Mouse (Mus musculus): Measurements from ENCODE around the gene Wwc1.
A peak's percentile ranks its signal among the peaks of the same experiment; 100 is the strongest.

Wwc1 gene

DNA sequence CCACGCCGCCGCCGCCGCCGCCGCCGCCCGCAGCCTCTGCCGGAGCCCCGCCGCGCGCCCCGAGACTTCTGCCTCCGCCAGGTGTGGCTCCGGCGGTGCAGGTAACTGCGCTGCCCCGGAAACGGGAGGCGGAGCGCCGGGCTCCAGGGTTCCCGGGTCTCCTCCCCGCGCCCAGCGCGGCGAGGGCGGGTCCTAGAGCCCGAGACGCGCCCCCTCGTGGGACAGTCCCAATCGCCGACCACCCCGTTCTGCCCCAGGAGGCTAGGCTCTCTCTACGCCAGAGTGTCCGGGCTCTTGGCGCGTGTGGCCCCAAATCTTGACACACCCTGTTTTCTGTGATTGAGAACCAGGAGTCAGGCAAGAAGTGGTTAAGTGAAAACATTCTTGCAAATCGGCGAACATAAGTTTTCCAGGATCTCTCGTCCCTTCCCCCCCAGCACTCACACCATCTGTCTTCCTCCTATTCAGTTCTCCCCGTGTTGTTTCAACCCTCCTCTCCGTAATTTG lies at the start of gene Wwc1:
Gene Wwc1, minus strand, starts transcription at position 117 of the 507 bp plus-strand sequence.
- DNase-seq (ENCODE audit: low read depth, low spot score) = peak; percentile 78

DNA sequence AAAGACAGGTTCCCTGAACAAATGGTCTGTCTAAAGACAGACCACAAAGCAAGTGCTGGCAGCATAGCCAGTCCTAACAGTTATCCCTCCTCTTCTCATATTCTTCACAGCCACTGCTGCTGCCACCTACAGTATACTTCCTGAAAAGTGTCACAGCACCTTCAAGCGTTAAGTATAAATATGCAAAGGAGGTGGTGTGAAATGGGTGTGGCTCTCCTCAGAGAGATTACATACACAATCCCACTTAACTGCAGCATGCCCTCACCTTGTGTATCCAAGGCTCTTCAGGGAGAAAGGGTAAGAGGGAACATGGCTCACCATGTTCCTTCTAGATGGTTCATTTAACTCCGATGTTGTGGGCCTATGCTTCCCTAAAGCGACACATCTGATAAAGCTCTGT lies 39.7 kb upstream of the Wwc1 start:
- no peak for DNase-seq (ENCODE audit: low read depth, low spot score)

DNA sequence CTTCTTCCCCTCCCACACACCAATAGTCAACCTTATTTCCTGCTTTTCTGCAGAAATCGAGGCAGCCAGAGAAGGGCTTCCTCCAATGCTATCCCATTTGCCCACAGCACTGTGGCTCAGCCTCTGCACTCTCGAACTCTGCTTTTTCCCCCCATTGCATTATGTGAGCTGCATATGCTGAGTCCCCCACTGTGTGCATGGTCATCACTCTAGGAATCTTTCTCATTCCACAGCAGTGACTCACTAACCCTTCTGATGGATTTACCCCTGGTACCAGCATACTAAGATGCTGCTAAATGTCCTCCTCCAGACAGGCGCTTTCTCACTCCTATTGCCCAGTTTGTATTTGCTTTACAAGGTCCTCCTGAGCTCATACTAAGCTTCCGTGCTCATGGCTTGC lies 32.9 kb upstream of the Wwc1 start:
- no peak for DNase-seq (ENCODE audit: low read depth, low spot score)

DNA sequence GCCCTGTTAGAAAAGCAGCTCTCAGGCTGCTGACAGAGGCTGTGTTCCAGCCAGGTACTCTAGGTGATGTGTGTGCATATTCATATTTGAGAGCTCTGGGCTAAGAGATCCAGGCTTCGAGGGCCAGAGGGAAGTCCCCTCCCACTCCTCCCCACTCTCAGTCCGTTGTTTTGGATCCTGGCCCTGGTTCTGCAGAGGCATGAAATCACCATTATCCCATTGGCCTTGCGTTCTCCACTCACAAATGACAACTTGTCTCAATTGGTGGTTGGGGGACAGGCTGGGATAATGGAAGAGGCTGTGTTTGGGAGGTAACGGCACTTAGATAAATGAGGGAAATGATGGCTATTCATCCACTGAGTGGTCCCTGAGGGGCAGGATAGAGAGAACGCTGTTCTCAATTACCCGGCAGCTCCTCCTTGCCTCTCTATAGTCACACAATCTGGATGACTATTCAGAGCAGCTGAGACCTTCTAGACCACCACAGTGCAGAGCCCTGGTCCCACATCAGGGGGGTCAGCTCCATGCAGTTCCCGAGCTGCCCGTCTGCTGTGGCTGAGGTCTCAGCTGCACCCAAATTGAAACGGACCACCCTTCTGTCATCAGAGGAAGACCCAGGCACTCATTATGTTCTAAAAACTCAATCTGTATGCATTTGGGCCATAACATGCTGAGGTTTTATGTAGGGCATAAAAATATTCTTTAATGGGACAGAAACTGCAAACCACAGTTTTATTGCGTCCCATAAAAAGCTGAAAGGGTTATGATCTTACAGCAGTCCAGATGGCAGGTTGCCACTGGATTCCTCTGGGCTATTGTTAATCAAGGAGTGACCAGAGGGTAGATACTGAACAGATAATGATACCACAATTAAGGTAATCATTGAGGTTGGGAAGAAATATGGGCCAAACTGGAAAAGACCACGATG lies 29.2 kb upstream of the Wwc1 start:
- no peak for DNase-seq (ENCODE audit: low read depth, low spot score)

DNA sequence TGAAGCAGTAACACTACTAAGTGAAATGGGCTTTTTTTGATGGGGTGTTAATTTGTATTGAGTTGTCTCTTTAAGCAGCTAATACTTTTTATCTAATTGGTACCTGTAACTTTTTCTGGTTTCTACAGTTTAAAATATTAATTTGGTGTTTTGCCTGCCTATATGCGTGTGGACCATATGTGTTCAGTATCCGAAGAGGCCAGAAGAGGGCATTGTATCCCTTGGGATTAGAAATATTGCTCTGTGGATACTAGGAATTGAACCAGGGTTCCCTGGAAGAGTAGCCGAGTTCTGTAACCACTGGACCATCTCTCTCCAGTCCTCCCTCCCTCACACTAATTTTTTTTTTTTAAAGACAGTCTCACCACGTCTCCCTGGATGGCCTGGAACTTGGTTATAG lies 22.6 kb upstream of the Wwc1 start:
- DNase-seq (ENCODE audit: low read depth, low spot score) = peak; percentile 14

DNA sequence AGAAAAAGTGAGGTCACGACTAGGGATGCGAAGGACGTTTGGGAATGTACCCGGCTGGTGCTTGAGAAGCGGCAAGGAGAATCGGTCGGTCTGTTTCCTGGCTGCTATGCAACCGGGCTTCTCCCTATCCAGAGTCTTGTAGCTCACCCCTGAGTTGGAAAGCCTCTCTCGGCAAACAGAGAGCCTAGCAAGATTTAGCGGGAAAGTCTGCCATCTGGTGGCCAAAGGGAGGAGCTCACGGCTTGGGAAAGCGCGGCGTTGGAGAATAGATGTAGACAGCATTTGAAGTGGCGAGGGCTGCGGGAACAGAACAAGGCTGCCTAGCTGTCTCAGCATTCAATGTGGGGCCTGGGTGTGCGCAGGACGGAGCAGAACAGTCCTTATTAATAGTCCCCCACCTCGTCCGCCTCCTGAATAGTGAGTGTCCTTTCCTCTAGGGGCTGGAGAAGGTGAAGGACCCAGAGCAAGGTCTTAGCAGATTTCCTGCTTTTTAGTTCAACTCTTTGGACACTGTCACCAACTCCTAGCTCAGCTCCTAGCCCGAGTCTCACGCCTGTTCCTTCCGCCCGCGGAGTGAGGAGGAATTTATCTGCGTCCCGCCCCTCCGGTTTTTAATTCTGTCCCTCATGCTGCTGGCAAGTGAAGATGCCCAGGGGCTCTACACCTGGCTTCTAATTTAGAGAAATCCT lies 21.1 kb upstream of the Wwc1 start:
- peak; percentile 95 for DNase-seq (ENCODE audit: low read depth, low spot score)

DNA sequence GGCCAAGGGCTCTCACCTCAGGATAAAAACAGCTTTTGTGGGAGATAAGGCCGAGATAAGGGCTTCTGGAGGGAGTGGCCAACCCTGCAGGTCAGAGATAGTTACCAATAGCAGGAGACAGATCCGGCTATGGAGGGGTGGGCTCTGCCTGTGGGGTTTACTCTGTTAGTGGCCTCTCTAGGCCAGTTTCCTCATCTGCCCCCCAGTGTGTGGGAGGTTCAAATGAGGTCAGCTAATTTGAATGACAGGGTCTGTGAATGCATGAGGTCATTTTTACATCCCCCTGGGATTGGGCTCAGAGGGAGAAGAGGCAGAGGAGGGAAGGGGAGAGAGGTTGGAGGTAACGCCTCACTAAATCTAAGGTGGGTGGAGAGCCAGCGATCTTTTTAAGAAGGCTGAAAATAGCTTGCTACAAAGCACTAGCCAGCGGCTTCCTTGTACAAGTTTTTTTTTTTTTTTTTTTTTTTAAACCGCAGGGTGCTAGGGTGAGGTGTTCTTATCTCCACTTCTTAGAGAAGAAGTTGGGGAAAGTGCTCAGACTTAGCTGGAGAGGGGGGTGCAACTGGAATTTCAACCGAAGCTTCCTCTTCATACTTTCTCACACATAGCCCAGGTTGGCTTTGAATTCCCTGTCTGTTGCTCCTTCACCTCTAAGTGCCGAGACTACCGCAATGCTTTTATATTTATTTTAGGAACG lies 20.4 kb upstream of the Wwc1 start:
- DNase-seq (ENCODE audit: low read depth, low spot score) = no peak

DNA sequence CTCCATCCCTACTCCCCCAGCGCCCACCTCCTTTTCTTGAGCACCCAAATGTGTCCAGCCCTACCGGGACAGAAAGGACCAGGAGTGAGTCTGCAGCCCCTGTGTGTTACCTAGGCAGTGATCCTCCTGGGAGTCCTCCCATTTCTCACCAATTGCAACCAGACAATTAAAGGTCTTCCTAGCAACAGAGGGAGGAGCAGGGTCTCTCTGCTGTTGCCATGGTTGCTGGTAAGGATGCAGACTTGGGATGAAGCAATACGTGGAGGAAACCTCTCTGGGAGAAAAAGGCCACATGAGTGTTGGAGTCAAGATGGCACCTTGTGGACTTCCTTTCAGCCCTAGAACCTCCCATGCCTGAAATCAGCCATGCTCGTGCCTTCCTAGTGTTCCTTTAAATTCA lies 19.7 kb upstream of the Wwc1 start:
- peak; percentile 47 for DNase-seq (ENCODE audit: low read depth, low spot score)

DNA sequence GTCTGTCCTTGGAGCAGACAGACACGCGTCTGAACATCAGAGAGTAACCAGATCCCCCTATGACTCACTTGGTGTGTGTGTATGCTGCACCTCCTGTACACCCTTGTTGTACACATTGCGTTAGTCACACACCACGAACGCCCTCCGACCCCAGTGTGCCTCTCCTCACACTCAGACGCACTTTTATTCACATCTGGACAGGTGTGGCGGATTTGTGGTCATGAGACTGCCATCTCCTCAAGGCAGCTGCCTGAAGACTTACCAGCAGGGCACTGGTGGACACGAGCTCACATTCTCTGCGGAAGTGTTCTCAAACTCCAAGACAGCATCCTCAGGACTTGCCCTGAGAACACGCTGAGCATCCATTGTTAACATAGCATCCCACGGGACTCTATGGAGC lies 17.7 kb upstream of the Wwc1 start:
- no peak for DNase-seq (ENCODE audit: low read depth, low spot score)

DNA sequence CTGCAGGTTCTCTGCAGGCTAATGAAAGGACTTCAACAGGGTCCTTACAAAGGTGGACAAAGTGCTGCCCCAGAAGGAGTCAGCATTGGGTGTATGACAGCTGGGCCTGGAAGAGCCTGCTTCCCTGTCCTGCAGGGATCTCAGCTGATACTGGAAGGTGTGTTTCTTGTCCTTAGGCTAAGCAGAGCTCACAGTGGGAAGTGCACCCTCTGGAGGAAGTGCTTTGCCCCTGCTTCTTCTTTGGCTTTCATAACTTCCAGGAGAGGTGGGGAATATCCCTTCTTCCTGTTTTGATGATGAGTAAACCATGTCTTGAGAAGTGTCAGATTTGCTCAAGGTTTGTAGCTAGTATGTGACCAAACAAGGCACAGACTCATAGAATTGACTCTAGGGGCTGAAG lies 15.0 kb upstream of the Wwc1 start:
- peak; percentile 21 for DNase-seq (ENCODE audit: low read depth, low spot score)

DNA sequence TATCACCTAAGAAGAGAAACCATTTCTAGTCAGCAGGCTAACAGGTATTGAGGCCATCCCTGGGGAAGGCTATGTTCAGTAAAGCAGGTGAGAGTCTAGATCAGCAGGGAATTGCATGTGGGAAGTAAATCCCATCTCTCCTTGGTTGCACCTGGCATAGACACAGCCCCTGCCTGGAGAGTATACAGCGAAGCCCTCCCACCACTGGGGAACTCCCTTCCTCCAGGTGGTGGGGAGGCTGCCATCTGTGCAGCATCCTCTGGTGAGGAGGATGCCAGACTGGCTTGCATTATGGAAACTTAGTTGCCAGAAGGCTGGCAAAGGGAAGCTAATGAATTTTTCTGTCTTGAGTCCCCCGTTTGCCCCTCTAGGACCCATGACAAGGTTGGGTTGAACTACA lies 11.5 kb upstream of the Wwc1 start:
- DNase-seq (ENCODE audit: low read depth, low spot score) = peak; percentile 79

DNA sequence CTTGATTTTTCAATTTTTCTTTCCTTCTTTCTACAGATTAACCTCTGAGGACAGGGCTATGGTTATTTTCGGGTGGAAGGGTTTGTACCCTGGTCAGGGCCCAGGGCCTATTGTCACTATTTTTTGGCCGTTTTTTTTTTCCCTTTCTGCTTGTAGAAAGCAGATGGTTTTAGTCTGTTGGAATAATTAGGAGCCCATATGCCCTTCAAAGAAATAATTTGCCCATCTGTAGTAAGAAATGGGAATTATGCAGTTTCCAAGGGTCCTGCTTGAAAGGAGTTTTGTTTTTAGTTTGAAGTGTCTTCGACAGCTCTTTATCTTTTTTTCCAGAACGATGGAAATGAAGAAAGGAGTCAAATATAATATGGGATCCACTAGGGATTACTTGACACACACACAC lies 9.6 kb upstream of the Wwc1 start:
- DNase-seq (ENCODE audit: low read depth, low spot score) = no peak

DNA sequence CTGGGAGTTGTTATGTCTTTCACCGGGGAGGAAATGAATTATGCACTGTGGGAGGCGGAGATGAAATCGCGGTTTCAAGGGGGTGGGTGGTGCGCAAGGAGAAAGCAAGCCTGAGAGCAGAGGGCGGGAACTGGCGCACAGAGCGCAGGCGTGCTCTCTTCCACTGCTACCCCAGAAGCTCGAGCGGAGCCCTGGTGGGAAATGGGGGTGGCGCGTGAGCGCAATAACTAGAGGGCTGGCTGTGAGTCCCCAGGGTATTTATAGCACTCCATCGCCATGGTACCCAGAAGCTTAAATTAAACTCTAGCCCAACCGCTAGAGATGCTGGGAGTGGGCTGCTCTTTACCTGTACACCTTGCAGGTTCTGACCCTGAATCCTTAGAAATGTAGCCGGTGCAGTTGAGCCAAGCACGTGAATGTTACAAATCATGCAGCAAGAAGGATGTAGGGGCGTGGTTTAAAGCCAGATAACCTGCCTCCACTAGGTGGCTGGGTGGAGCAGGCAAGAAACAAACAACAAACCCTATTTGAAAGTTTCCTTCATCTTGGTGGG lies 5.6 kb upstream of the Wwc1 start:
- peak; percentile 96 for DNase-seq (ENCODE audit: low read depth, low spot score)

DNA sequence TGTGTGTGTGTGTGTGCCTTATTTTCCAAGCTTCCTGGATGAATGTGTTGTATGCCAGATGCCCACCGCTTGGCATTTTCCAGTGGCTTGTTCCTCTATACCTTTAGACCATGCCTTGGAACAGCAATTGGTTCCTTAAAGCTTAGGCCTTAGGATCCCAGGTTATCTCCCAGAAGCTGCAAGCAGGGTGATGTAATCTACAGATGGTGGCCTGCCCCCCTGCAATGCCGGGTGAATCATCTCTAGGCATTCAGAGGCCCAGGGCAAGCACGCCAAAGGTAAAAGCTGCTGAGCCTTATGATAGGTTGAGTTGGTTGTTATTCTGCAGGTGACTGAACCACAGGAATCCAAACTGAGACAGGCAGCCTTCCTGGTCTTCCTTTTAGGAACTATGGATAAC lies 2.4 kb upstream of the Wwc1 start:
- peak; percentile 85 for DNase-seq (ENCODE audit: low read depth, low spot score)

DNA sequence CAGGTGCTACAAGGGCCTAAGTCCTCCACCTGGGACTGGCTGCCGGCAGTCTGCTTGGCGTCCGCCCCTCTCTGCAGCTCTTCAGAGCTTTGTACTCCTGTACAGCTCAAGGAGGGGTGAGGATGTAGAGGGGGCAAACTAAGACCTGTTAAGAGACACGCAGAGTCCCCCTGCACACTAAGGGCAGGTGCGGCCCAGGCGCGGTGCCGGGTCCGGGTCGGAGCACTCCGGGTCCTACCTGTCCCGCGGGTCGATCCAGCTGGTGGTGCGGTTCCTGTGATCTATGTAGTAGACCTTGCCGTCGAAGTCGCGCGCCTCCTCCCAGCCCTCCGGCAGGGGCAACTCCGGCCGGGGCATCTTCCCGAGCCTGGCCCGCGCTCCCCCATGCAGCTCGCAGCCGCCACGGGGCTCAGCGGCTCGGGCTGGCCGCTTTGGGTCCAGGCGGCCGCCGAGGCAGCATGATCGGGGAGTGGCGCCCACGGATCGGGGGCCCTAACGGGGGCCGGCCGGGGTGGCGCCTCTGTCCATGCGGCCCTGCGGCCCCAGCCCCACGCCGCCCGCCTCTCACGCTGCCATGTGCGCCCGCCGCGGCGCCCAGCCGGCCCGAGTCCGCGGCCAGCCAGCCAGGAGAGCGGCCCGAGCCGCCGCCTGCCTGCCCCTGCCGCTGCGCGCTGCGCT lies 455 bp downstream of the Wwc1 start:
- no peak for DNase-seq (ENCODE audit: low read depth, low spot score)

DNA sequence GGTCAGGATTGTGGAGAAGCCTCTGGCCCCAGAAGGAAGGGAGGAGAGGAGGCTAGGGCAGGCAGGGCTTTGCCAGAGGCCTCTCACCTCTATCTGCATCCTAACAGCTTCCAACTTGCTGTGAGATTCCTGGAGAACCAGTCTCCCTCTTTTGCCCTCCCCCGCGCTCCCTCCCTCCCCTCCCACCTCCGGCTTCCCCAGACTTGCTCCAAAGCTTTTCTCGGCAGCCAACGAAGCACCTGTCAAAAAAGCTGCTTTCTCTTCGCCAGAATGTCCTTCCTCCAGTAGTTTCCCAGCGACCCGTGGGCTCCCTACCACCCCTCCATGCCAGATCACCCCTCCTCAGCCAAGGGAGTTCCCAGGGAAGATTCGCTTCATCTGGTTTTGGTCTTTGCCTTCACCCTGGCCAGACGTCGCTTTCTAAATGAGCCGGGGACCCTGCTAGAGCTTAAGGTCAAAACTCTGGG lies 1.0 kb downstream of the Wwc1 start:
- DNase-seq (ENCODE audit: low read depth, low spot score) = peak; percentile 64

DNA sequence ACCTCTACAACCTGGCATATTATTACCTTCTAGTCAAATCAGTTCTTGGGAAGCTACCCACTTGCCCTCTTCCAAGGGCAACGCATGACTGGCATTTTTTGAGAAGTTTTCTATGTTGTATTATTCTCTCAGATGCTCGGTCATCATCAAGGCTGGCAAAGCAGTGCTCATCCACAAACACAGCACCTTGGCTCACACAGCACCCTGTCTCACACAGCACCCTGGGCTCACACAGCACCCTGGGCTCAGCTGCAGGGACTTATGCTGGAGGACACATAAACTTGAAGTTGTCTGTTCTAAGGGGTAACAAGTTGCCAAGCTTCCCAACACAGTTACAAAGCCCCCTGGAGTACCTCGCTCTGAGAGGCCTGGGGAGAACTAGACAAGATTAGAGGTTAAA lies 2.5 kb downstream of the Wwc1 start:
- DNase-seq (ENCODE audit: low read depth, low spot score) = no peak

DNA sequence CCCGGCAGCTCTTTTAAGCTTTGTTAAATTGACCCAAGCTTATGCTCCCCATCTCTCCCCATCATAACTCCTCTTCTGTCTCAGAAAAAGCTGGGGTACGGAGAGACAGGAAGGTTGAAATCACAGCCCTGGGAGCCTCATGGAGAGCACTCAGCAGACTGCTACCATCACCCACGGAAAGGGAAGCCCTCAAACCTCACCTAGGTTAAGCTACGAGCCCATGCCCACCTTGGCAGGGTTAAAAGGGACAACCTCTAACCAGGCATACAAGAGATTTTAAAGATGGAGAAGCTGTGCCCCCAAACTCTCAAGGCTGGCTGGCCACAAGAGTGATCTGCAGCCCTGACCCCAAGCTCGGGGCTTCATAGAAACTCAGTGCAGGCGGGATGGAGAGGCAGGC lies 3.2 kb downstream of the Wwc1 start:
- no peak for DNase-seq (ENCODE audit: low read depth, low spot score)

DNA sequence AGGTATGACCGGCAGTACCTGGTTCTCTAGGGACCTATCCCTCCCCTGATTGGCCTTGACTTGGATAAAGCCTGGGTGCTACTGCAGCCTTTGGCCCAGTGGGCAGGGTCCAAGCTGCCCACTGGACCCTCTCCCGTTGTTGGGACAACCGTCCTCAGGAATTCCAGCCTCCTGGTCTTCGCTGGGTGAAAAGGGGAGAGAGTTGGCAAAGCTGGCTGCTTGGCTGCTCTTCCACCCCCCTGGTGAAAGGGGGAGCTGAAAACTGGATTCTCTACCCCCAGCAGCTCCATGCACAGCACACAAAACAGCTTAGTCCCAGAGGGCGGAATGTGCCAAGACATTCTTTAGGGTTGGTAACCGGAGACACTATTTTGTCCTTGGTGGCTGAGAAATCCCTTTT lies 3.8 kb downstream of the Wwc1 start:
- peak; percentile 25 for DNase-seq (ENCODE audit: low read depth, low spot score)

DNA sequence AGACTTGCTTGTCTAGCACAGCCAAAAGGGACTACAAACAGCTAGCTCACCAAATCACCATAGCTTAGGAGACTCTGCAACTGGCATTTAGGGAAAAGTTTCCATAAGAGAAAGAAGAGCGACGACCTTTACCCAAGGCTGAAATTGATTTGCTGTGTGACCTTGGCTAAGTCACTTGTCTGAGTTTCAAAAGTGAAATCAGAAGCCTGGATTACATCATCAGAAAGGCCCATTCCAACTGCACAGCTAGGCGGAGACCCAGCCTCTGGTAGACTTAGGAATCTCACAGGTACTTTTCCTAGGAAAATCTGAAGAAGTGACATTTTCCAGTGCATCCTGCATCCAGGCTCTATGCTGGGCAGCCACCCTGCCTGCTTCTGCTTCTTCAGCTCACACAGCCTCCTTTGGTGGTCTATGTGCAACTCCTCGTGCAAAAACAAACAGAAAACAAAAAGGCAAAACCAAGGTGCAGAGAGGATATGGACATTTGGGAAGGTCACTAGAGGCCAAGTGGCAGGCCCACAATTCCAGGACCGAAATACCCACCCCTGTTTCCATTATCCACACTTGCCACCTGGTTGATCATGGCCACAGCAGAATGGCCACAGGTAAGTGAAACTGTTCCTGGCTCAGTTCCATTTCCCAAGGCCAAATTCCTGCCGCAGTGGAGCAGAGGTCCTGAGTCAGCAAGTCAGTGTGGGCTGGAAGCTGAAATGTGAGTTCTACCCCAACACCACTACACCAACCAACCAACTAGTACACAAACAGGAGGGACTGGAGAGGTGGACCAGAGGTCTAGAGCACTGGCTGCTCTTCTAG lies 5.5 kb downstream of the Wwc1 start:
- DNase-seq (ENCODE audit: low read depth, low spot score) = no peak

Measured in brain, adult 2 months (tissue).